Mouse (Mus musculus) heart, adult 8-10 months (tissue): Measurements from ENCODE around the gene A330070K13Rik. TPM values are rescaled to one million over a fixed set of nuclear protein-coding genes. Genes with fewer than 3 reads are reported as not detected.

Experiments
- DNase-seq: peaks from one replicate; pipeline ENCODE4 v3.0.0; 2022; ENCODE audit warnings: low spot score
- total RNA-seq, 4 experiments: library from RNA; stranded (reverse); gene quantifications; 2 replicates each; pipeline ENCODE4 v1.2.4; 2022

Gene A330070K13Rik
- total RNA-seq, 4 experiments from 2014 or later, result not detected

DNA sequence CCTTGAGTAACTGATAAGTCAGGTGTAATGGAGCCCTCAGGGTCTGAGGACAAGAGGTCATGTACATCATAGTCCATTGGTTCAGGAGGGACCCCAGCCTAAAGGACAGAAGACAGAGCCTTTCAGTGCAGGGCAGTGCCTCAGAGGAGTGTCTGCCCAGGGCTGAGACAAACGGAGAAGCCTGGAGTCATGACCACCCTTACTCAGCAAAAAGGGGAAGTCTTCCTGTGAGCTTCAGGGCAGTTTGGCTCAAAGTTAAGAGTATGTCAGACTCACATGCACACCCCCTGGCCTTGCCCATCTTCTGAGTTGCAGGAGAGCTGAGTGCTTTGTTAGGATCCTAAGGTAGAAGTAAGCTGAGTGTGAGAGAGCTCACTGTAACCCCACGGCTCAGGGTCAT, 54.5 kb downstream of the A330070K13Rik start:
- no peak for DNase-seq

Other genes starting within 250 kb of the A330070K13Rik start
- gene Kctd7, start 239.8 kb downstream of the A330070K13Rik start, total RNA-seq, result 1 to 10 TPM; 2.1 to 3.6 (median 3.1) TPM
- 10 to 100 TPM; 20.6 to 24.3 (median 22.0) TPM for gene Rabgef1, start 212.8 kb downstream of the A330070K13Rik start, total RNA-seq
- 10 to 100 TPM; 38.1 to 48.4 (median 46.1) TPM for gene Tmem248, start 167.6 kb downstream of the A330070K13Rik start, total RNA-seq
- 10 to 100 TPM; 50.7 to 62.6 (median 55.7) TPM for gene Sbds, start 129.1 kb downstream of the A330070K13Rik start, total RNA-seq
- gene Tyw1, start 129.0 kb downstream of the A330070K13Rik start, total RNA-seq, result 1 to 10 TPM; 6.9 to 8.4 (median 7.8) TPM
- gene Caln1, start 15.2 kb downstream of the A330070K13Rik start, total RNA-seq, result under 1 TPM in 1 of 4 experiments, not detected in 3; 0.03 TPM